Mouse (Mus musculus) CH12.LX (cell line): Measurements from ENCODE around the gene Gtse1. TPM values are rescaled to one million over a fixed set of nuclear protein-coding genes. Genes with fewer than 3 reads are reported as not detected.
A peak's percentile ranks its signal among the peaks of the same experiment; 100 is the strongest.

Experiments used
- DNase-seq: peaks from one replicate; pipeline ENCODE4 v3.0.0-alpha.2; 2013; ENCODE audit errors: extremely low read depth
- H3K27ac ChIP-seq: 2 replicates; pipeline ENCODE4 v1.5.1; 2012; ENCODE audit warnings: low read depth, mild to moderate bottlenecking, control low read depth, moderate library complexity; ENCODE audit not compliant: insufficient read depth
- H3K27me3 ChIP-seq: replicated peaks from 2 replicates; pipeline ENCODE3; 2012; ENCODE audit warnings: inconsistent platforms
- H3K36me3 ChIP-seq, 2 experiments: replicated peaks in 1 of 2; 2 replicates each; pipeline versions ENCODE3 to v1.6.1; 2012; ENCODE audit warnings: inconsistent platforms in 1 of 2, low read length in 1 of 2, mild to moderate bottlenecking in 1 of 2, mixed read lengths in 1 of 2, moderate library complexity in 1 of 2; ENCODE audit not compliant: control insufficient read depth in 1 of 2, insufficient read depth in 1 of 2
- H3K4me1 ChIP-seq, 2 experiments: 2 replicates each; pipeline ENCODE4 v1.6.1; 2012; ENCODE audit warnings: inconsistent platforms in 1 of 2, moderate library complexity in 1 of 2; ENCODE audit not compliant: insufficient read depth in 2 of 2, control insufficient read depth in 1 of 2
- H3K4me2 ChIP-seq: 2 replicates; pipeline ENCODE4 v1.6.1; 2012; ENCODE audit warnings: low read depth, mild to moderate bottlenecking, control low read depth; ENCODE audit not compliant: poor library complexity, insufficient read depth, severe bottlenecking
- H3K4me3 ChIP-seq, 3 experiments: fragments of 150-350 bp in 1 of 3; sonication (generic) in 1 of 3; replicated peaks in 1 of 3; 2 replicates each; pipeline versions ENCODE3 to v1.5.1; 2011 to 2012; ENCODE audit warnings: low read depth in 2 of 3, low read length in 2 of 3, mild to moderate bottlenecking in 2 of 3, moderate library complexity in 2 of 3, control low read depth in 1 of 3, improper control_type of control experiment in 1 of 3, inconsistent platforms in 1 of 3, mixed read lengths in 1 of 3; ENCODE audit not compliant: poor library complexity in 1 of 3
- H3K79me2 ChIP-seq: replicated peaks from 2 replicates; pipeline ENCODE4 v1.6.1; 2012; ENCODE audit warnings: mild to moderate bottlenecking, moderate library complexity; ENCODE audit not compliant: control insufficient read depth, poor library complexity, insufficient read depth, severe bottlenecking; ENCODE audit errors: extremely low read depth
- H3K9ac ChIP-seq: 2 replicates; pipeline ENCODE4 v1.6.1; 2012; ENCODE audit warnings: low read depth, mild to moderate bottlenecking, control low read depth, moderate library complexity; ENCODE audit not compliant: insufficient read depth
- H3K9me3 ChIP-seq: replicated peaks from 2 replicates; pipeline ENCODE3; 2012; ENCODE audit warnings: low read length, inconsistent platforms, mixed read lengths
- CHD2 ChIP-seq: IDR thresholded peaks from 2 replicates; pipeline ENCODE4 v1.6.1; 2011; ENCODE audit warnings: low read length, improper control_type of control experiment
- CTCF ChIP-seq, 2 experiments: IDR thresholded peaks in 1 of 2; conservative IDR thresholded peaks in 1 of 2; 2 replicates each; pipeline ENCODE4 v1.5.1; 2011 to 2012; ENCODE audit warnings: low read depth in 2 of 2, low read length in 2 of 2, improper control_type of control experiment in 1 of 2, inconsistent platforms in 1 of 2, mild to moderate bottlenecking in 1 of 2, moderate library complexity in 1 of 2
- EP300 ChIP-seq: IDR thresholded peaks from 2 replicates; pipeline ENCODE4 v1.6.1; 2011; ENCODE audit warnings: low read length, improper control_type of control experiment
- ETS1 ChIP-seq: conservative IDR thresholded peaks from 2 replicates; pipeline ENCODE4 v1.6.1; 2012; ENCODE audit warnings: low read depth, mild to moderate bottlenecking, inconsistent platforms, low read length, improper control_type of control experiment, moderate library complexity
- GABPA ChIP-seq: IDR thresholded peaks from 2 replicates; pipeline ENCODE4 v1.6.1; 2012; ENCODE audit warnings: low read depth, low read length, improper control_type of control experiment, inconsistent platforms; ENCODE audit not compliant: insufficient replicate concordance
- JUND ChIP-seq: conservative IDR thresholded peaks from 2 replicates; pipeline ENCODE4 v1.6.1; 2011; ENCODE audit warnings: low read depth, low read length, improper control_type of control experiment
- KAT2A ChIP-seq: IDR thresholded peaks from 2 replicates; pipeline ENCODE4 v1.6.1; 2012; ENCODE audit warnings: low read length, improper control_type of control experiment, inconsistent platforms; ENCODE audit not compliant: insufficient replicate concordance
- MAX ChIP-seq: IDR thresholded peaks from 2 replicates; pipeline ENCODE4 v1.6.1; 2011; ENCODE audit warnings: low read length, improper control_type of control experiment
- MAZ ChIP-seq: IDR thresholded peaks from 2 replicates; pipeline ENCODE4 v1.6.1; 2012; ENCODE audit warnings: low read depth, mild to moderate bottlenecking, inconsistent platforms, low read length, improper control_type of control experiment, moderate library complexity
- MEF2A ChIP-seq: IDR thresholded peaks from 2 replicates; pipeline ENCODE4 v1.6.1; 2014; ENCODE audit warnings: low read depth, mild to moderate bottlenecking, inconsistent platforms, low read length, improper control_type of control experiment, borderline replicate concordance
- POLR2A ChIP-seq: IDR thresholded peaks from 2 replicates; pipeline ENCODE4 v1.6.1; 2011; ENCODE audit warnings: low read depth, mild to moderate bottlenecking, improper control_type of control experiment, low read length
- RAD21 ChIP-seq: IDR thresholded peaks from 2 replicates; pipeline ENCODE4 v1.6.1; 2011; ENCODE audit warnings: low read depth, mild to moderate bottlenecking, low read length, improper control_type of control experiment, moderate library complexity
- RCOR1 ChIP-seq: conservative IDR thresholded peaks from 2 replicates; pipeline ENCODE4 v1.6.1; 2012; ENCODE audit warnings: low read depth, mild to moderate bottlenecking, inconsistent platforms, low read length, improper control_type of control experiment
- SMC3 ChIP-seq: IDR thresholded peaks from 2 replicates; pipeline ENCODE4 v1.6.1; 2011; ENCODE audit warnings: low read depth, low read length, improper control_type of control experiment
- USF1 ChIP-seq: IDR thresholded peaks from 2 replicates; pipeline ENCODE4 v1.6.1; 2014; ENCODE audit warnings: low read depth, mild to moderate bottlenecking, inconsistent platforms, low read length, improper control_type of control experiment
- USF2 ChIP-seq: conservative IDR thresholded peaks from 2 replicates; pipeline ENCODE4 v1.6.1; 2011; ENCODE audit warnings: low read depth, low read length, improper control_type of control experiment
- ZC3H11A ChIP-seq: IDR thresholded peaks from 2 replicates; pipeline ENCODE4 v1.6.1; 2012; ENCODE audit warnings: low read depth, mild to moderate bottlenecking, inconsistent platforms, low read length, improper control_type of control experiment
- ZMIZ1 ChIP-seq: IDR thresholded peaks from 2 replicates; pipeline ENCODE4 v1.6.1; 2012; ENCODE audit warnings: low read depth, mild to moderate bottlenecking, inconsistent platforms, low read length, improper control_type of control experiment
- dilution Hi-C: fragments of 300-500 bp; cut with MboI; formaldehyde crosslinking; loops from 2 replicates; pipeline ENCODE4 v1.14.3; 2020; ENCODE audit warnings: low sequenced_read_pairs; ENCODE audit not compliant: extremely low pct_unique_long_range_greater_than_20kb, extremely low pct_ligation_motif_present
- in situ Hi-C: fragments of 300-500 bp; cut with MboI; formaldehyde crosslinking; loops from 3 replicates; pipeline ENCODE4 v1.14.3; 2019; ENCODE audit warnings: low sequenced_read_pairs, low pct_ligation_motif_present, low pct_unique_long_range_greater_than_20kb, mixed read lengths
- polyA plus RNA-seq: library from polyadenylated mRNA; unstranded; fragments of >175 nt; gene quantifications from 2 replicates; pipeline ENCODE4 v1.2.1, GENCODE M21; 2012; ENCODE audit warnings: low read depth; ENCODE audit not compliant: insufficient read length
- total RNA-seq, 2 experiments: library from RNA; depleted of rRNA; stranded (reverse); fragments of 300-350 nt in 1 of 2; fragments of >200 nt in 1 of 2; gene quantifications; 2 replicates each; pipeline ENCODE4 v1.2.3; 2012 to 2014

The Gtse1 gene
- total and polyA plus RNA-seq, 3 experiments = 32.8 to 40.1 (median 37.4) TPM

DNA sequence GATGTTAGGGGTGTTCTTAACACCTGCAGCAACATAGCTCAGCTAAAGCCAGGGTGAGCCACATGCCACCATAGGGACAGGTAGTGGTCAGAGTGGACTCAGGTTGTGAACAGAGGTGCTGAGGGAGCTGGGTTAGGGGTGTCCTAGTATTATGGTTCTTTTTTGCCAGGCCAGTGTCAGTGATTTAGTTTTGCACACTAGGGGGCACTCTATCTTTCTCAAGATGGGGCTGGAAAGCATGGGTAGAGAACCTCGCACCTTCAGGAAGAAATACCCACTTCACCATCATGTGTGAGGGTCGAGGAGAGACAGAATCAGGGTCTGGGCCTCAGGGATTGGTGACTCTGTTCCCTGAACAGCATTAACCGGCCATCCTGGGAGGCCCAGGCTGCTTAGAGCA, 24.2 kb upstream of the Gtse1 start:
- H3K36me3 ChIP-seq = peaks cover 0 to 21% of the 10 kb centered on the region in 2 experiments
- H3K9ac ChIP-seq = no peak overlapping the region
- H3K79me2 ChIP-seq = no peaks in the 10 kb centered on the region
- DNase-seq = peak; percentile 26
- no peak overlapping the region for H3K27ac ChIP-seq
- dilution Hi-C loops (no loop called here), in situ Hi-C loops (no loop called here)
- no peaks in the 10 kb centered on the region for H3K27me3 ChIP-seq
- H3K4me3 ChIP-seq = no peak overlapping the region
- TF ChIP-seq CHD2 (no peak), CTCF (conservative IDR thresholded peaks at IDR 0.05 in 1 of 2, IDR thresholded peaks at IDR 0.05 in 1 of 2; ENCODE audit: low read depth in 2 of 2, low read length in 2 of 2) (peak; percentile 21 to 59; a peak in 2 of 4 replicates), ETS1 (no peak), MAZ (no peak), EP300 (no peak)
- H3K4me2 ChIP-seq = no peak overlapping the region
- peaks cover 8 to 19% of the 10 kb centered on the region in 2 experiments for H3K4me1 ChIP-seq
- H3K9me3 ChIP-seq = no peaks in the 10 kb centered on the region

DNA sequence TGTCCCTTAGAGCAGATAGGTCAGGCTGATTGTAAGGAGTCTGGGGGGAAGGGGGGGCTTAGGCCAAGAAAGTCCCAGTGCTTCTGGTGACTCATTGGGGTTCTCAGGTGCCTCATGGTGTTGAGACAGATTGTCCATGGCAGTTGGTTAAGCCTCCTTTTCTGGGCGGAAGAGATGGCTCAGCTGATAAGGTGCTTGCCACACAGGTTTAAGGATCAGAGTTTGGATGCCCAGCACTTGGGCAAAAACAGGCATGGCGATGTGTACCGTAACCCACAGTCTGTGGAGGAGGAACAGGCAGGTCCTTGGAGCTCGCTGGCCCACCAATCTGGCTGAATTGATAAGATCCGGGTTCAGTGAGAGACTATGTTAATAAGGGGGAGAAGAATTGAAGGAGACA, 22.7 kb upstream of the Gtse1 start:
- no peaks in the 10 kb centered on the region for H3K9me3 ChIP-seq
- H3K79me2 ChIP-seq = no peaks in the 10 kb centered on the region
- no peak for TF ChIP-seq SMC3
- no peak for TF ChIP-seq JUND
- no peak for TF ChIP-seq USF1
- TF ChIP-seq MEF2A = no peak
- TF ChIP-seq ZC3H11A = no peak
- TF ChIP-seq KAT2A = no peak
- TF ChIP-seq POLR2A = no peak
- TF ChIP-seq CHD2 = no peak
- H3K9ac ChIP-seq = no peak overlapping the region
- H3K4me3 ChIP-seq = no peak overlapping the region
- in situ Hi-C loops (no loop called here), dilution Hi-C loops (no loop called here)
- H3K36me3 ChIP-seq = peaks cover 0 to 29% of the 10 kb centered on the region in 2 experiments
- peaks cover 5 to 13% of the 10 kb centered on the region in 2 experiments for H3K4me1 ChIP-seq
- DNase-seq = no peak
- no peak overlapping the region for H3K27ac ChIP-seq
- H3K4me2 ChIP-seq = no peak overlapping the region
- no peaks in the 10 kb centered on the region for H3K27me3 ChIP-seq

DNA sequence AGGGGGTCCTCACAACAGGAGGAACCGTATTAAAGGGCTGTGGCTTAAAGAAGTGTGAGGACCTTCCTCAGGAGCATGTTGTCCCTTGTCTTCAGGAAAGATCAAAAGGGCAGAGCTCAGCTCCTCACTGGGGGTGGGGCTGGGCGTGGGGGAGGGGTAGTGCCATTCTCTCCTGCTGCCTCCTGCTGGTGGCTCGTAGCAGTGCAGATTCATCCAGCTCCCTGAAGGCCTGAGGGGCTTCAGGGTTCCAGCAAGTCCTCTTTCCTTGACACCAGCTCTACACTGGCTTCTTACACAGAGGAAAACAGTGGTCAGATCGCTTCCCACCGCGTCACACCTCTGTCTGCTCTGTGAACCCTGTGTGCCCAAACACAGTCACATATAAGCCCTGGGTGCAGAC, 18.6 kb upstream of the Gtse1 start:
- dilution Hi-C loops = no loop called here
- H3K4me2 ChIP-seq = no peak overlapping the region
- no peak for DNase-seq

More for the DNA sequence above, 18.6 kb upstream of the Gtse1 start:
- TF ChIP-seq USF1 (no peak), MAX (no peak), RCOR1 (no peak), CTCF (conservative IDR thresholded peaks at IDR 0.05 in 1 of 2, IDR thresholded peaks at IDR 0.05 in 1 of 2; ENCODE audit: low read depth in 2 of 2, low read length in 2 of 2) (peak; percentile 49 to 69; a peak in 3 of 4 replicates), CHD2 (peak; percentile 93), ETS1 (no peak), USF2 (no peak), ZMIZ1 (no peak), RAD21 (peak; percentile 16; the same call in 1 of the 2 replicates), SMC3 (peak; percentile 70), GABPA (no peak)
- peaks cover 0 to 48% of the 10 kb centered on the region in 2 experiments for H3K36me3 ChIP-seq
- H3K4me1 ChIP-seq = 0 out of 4 replicates have a peak, but pooled peaks cover 0 to 2% of the 10 kb centered on the region in 2 experiments
- H3K27ac ChIP-seq = no peak overlapping the region
- no peak overlapping the region for H3K4me3 ChIP-seq
- no peaks in the 10 kb centered on the region for H3K27me3 ChIP-seq
- no peaks in the 10 kb centered on the region for H3K9me3 ChIP-seq
- H3K79me2 ChIP-seq = no peaks in the 10 kb centered on the region
- in situ Hi-C loops = no loop called here
- no peak overlapping the region for H3K9ac ChIP-seq
